Comparison of ENCODE assay signal across 17 mouse cellular contexts in genomic region chr5:28419640-28420265, GRCm38 (mm10). TPM values are rescaled to one million over a fixed set of nuclear protein-coding genes. Genes with fewer than 3 reads are reported as not detected.
DNase-seq lines count a peak whose midpoint lies in the region; ATAC-seq and TF ChIP-seq lines count a peak whose summit lies in the region.
"Had no signal": no experiment of that assay in that cellular context is flagged by ENCODE, and none has a peak within 500 bp of the region (broad histone marks: within the 10 kb centered on the region; RNA-seq: fewer than 3 reads in every experiment).

No protein-coding gene starts in this region.

- H3K4me1 ChIP-seq in heart, embryonic 10.5 days, result no peaks in the 10 kb centered on the region
- no peaks in the 10 kb centered on the region for H3K4me1 ChIP-seq in lung, embryonic 14.5 days (ENCODE audit: insufficient read depth)
- H3K4me1 ChIP-seq in small intestine, adult 2 months (ENCODE audit: control insufficient read depth, insufficient read depth, insufficient read length, low read length), result peaks cover 16% of the 10 kb centered on the region
- H3K4me1 ChIP-seq: hindbrain, embryonic 15.5 days; midbrain, embryonic 10.5 days had no signal

- H3K27ac ChIP-seq in heart, embryonic 10.5 days, result no peak overlapping the region
- H3K27ac ChIP-seq in lung, embryonic 14.5 days (ENCODE audit: low read depth), result no peak overlapping the region
- H3K27ac ChIP-seq in small intestine, adult 2 months (ENCODE audit: insufficient read depth, low read depth, low read length), result peak overlapping the region; percentile 89
- H3K27ac ChIP-seq: hindbrain, embryonic 15.5 days; kidney, embryonic 15.5 days; midbrain, embryonic 10.5 days had no signal

- H3K9me3 ChIP-seq in heart, embryonic 10.5 days, result no peaks in the 10 kb centered on the region
- no peaks in the 10 kb centered on the region for H3K9me3 ChIP-seq in lung, embryonic 14.5 days (ENCODE audit: low read depth, low read length)
- H3K9me3 ChIP-seq: hindbrain, embryonic 15.5 days; kidney, embryonic 15.5 days; midbrain, embryonic 10.5 days had no signal

- H3K27me3 ChIP-seq in heart, embryonic 10.5 days (ENCODE audit: insufficient read depth, poor library complexity, severe bottlenecking), result no peaks in the 10 kb centered on the region
- H3K27me3 ChIP-seq in lung, embryonic 14.5 days (ENCODE audit: insufficient read depth, low read length), result no peaks in the 10 kb centered on the region
- no peaks in the 10 kb centered on the region for H3K27me3 ChIP-seq in small intestine, adult 2 months (ENCODE audit: control insufficient read depth, insufficient read depth, low read length)
- H3K27me3 ChIP-seq: hindbrain, embryonic 15.5 days; kidney, embryonic 15.5 days had no signal

- ATAC-seq in lung, embryonic 14.5 days (ENCODE audit: insufficient read depth), result peak; percentile 36; the same call in 1 of the 2 replicates

- H3K4me2 ChIP-seq in lung, embryonic 14.5 days, result no peak overlapping the region
- H3K4me2 ChIP-seq: hindbrain, embryonic 15.5 days; kidney, embryonic 15.5 days had no signal

- TF ChIP-seq CTCF in lung, embryonic 14.5 days (IDR thresholded peaks at IDR 0.05; ENCODE audit: low read depth), result no peak
- no peak for TF ChIP-seq CTCF in small intestine, adult 2 months (IDR thresholded peaks at IDR 0.05; ENCODE audit: extremely low read depth, insufficient read length, insufficient replicate concordance, low read depth, low read length)

- H3K36me3 ChIP-seq in heart, embryonic 10.5 days, result peaks cover 53% of the 10 kb centered on the region
- peaks cover 47% of the 10 kb centered on the region for H3K36me3 ChIP-seq in lung, embryonic 14.5 days (ENCODE audit: insufficient read depth)
- H3K36me3 ChIP-seq in small intestine, adult 2 months (ENCODE audit: control insufficient read depth, insufficient read depth, low read length), result peaks cover 23% of the 10 kb centered on the region

- TF ChIP-seq POLR2A in small intestine, adult 2 months (IDR thresholded peaks at IDR 0.05; ENCODE audit: low read depth, low read length), result no peak

- 89% methylated on average over 12 of the region's 12 CpGs for WGBS in heart, embryonic 10.5 days
- 81% methylated on average over 12 of the region's 12 CpGs for WGBS in lung, embryonic 14.5 days
- 37% methylated on average over 12 of the region's 12 CpGs for WGBS in small intestine, adult 2 months

- no peak overlapping the region for H3K9ac ChIP-seq in lung, embryonic 14.5 days
- H3K9ac ChIP-seq: hindbrain, embryonic 15.5 days; kidney, embryonic 15.5 days had no signal

- peak; percentile 87 for DNase-seq in heart, adult 11 months
- no peak for DNase-seq in heart, embryonic 10.5 days (ENCODE audit: low spot score)
- DNase-seq in lung, embryonic 14.5 days, result no peak
- no peak for DNase-seq in lung, postnatal 14 days
- peak; percentile 45 for DNase-seq in adrenal gland, postnatal 25 days
- DNase-seq in gastrocnemius, adult 8-10 months (ENCODE audit: low spot score in 2 of 2), result no peak
- DNase-seq in retina, embryonic 14.5 days (ENCODE audit: low spot score), result no peak
- DNase-seq: cerebellum, adult 18-20 months; embryo, embryonic 11 days; right cerebral cortex, postnatal 25 days; thymus, postnatal 25 days had no signal

- no peak overlapping the region for H3K4me3 ChIP-seq in heart, embryonic 10.5 days
- H3K4me3 ChIP-seq in lung, embryonic 14.5 days (ENCODE audit: low read depth, low read length), result no peak overlapping the region
- no peak overlapping the region for H3K4me3 ChIP-seq in small intestine, adult 2 months (ENCODE audit: low read depth, low read length)
- H3K4me3 ChIP-seq: hindbrain, embryonic 15.5 days; kidney, embryonic 15.5 days; midbrain, embryonic 10.5 days; myocyte had no signal

RNA-seq across cellular contexts. Expression of gene Shh, which starts 47.3 kb away (rescaled TPM):
- 0.10 and 0.68 TPM in 2 replicates for polyA plus RNA-seq in heart, embryonic 10.5 days (2016; fragmentation: Nextera tagmentation; extraction: Ambion mirVana)
- polyA plus RNA-seq in lung, embryonic 14.5 days (2014; fragmentation: Nextera tagmentation; extraction: Ambion mirVana), result 5.9 and 6.3 TPM in 2 replicates
- 13.2 and 14.6 TPM in 2 replicates for total RNA-seq in adrenal gland, postnatal 25 days (2021)
- 0.56 and 4.8 TPM in 2 replicates for polyA plus RNA-seq in small intestine, adult 2 months (2012; rRNA removed)
- not detected for total RNA-seq in gastrocnemius, adult 8-10 months (2022)
- total RNA-seq: gastrocnemius, postnatal 4 days had no signal
- polyA plus RNA-seq: myocyte had no signal

Comparison
In these comparisons a context has a peak if more than half of its experiments do, and no peak if none do; other contexts are left out.
1. DNase-seq: peak in heart, adult 11 months (single experiment) and adrenal gland, postnatal 25 days (single experiment); none in heart, embryonic 10.5 days (single experiment), lung, embryonic 14.5 days (single experiment), lung, postnatal 14 days (single experiment), gastrocnemius, adult 8-10 months (0 of 2) and retina, embryonic 14.5 days (single experiment).